Mouse (Mus musculus) embryonic facial prominence, embryonic 14.5 days (tissue): Measurements from ENCODE around the gene Slitrk5. TPM values are rescaled to one million over a fixed set of nuclear protein-coding genes. Genes with fewer than 3 reads are reported as not detected.

ENCODE experiments used
- ATAC-seq: fragments of 200-750 bp; cut with Nextera tagmentation; 2 replicates; pipeline ENCODE4 v1.8.0; 2017; ENCODE audit warnings: low read depth, moderate number of reproducible peaks, moderate TSS enrichment
- DNase-seq: peaks from one replicate; pipeline ENCODE4 v3.0.0-alpha.2; 2015; ENCODE audit warnings: low spot score
- H3K27ac ChIP-seq: fragments of 300-500 bp; sonication (generic); replicated peaks from 2 replicates; pipeline ENCODE4 v1.5.1; 2014; ENCODE audit warnings: low read depth, mild to moderate bottlenecking, low read length, moderate library complexity
- H3K27me3 ChIP-seq: fragments of 300-500 bp; sonication (generic); replicated peaks from 2 replicates; pipeline ENCODE4 v1.6.1; 2014; ENCODE audit warnings: low read length; ENCODE audit not compliant: control insufficient read depth, insufficient read depth
- H3K36me3 ChIP-seq: fragments of 300-500 bp; sonication (generic); 2 replicates; pipeline ENCODE4 v1.6.1; 2014; ENCODE audit warnings: low read length, mixed read lengths; ENCODE audit not compliant: control insufficient read depth, insufficient read depth
- H3K4me1 ChIP-seq: fragments of 300-500 bp; sonication (generic); 2 replicates; pipeline ENCODE4 v1.6.1; 2014; ENCODE audit warnings: antibody characterized with exemption, low read length; ENCODE audit not compliant: control insufficient read depth, insufficient read depth
- H3K4me2 ChIP-seq: fragments of 300-500 bp; sonication (generic); 2 replicates; pipeline ENCODE4 v1.6.1; 2014; ENCODE audit warnings: low read depth, mild to moderate bottlenecking, low read length, moderate library complexity, mixed read lengths
- H3K4me3 ChIP-seq: fragments of 300-500 bp; sonication (generic); 2 replicates; pipeline ENCODE4 v1.5.1; 2014; ENCODE audit warnings: low read depth, mild to moderate bottlenecking, low read length
- H3K9ac ChIP-seq: fragments of 300-500 bp; sonication (generic); 2 replicates; pipeline ENCODE4 v1.6.1; 2014; ENCODE audit warnings: low read depth, mild to moderate bottlenecking, low read length, moderate library complexity, mixed read lengths
- H3K9me3 ChIP-seq: fragments of 300-500 bp; sonication (generic); 2 replicates; pipeline ENCODE4 v1.6.1; 2016; ENCODE audit warnings: low read length; ENCODE audit not compliant: control insufficient read depth
- WGBS: fragments of 180-500 bp; shearing (Covaris S2); extraction: QIAGEN DNeasy Blood & Tissue Kit; methylation state at CpG from one replicate; pipeline ENCODE4 v1.1.7; 2014; 5-methylcytosine and 5-hydroxymethylcytosine counted together
- polyA plus RNA-seq: library from polyadenylated mRNA; unstranded; fragments of >200 nt; fragmentation: Nextera tagmentation; extraction: Ambion mirVana; gene quantifications from 2 replicates; pipeline ENCODE4 v1.2.1, GENCODE M21; 2014

Gene Slitrk5
- 3.7 and 5.0 TPM in 2 replicates for polyA plus RNA-seq

- WGBS: under 1% methylated on average over 19 of the region's 22 CpGs
- peak; percentile 84 for ATAC-seq
- H3K9ac ChIP-seq: peak within 1 kb of the TSS; percentile 74
- H3K9me3 ChIP-seq: no peaks in the 10 kb centered on the region
- DNase-seq: peak; percentile 91
- peak within 1 kb of the TSS; percentile 96 for H3K4me2 ChIP-seq
- H3K36me3 ChIP-seq: no peaks in the 10 kb centered on the region
- no peaks in the 10 kb centered on the region for H3K4me1 ChIP-seq
- peak within 1 kb of the TSS; percentile 54 for H3K4me3 ChIP-seq
- peak within 1 kb of the TSS; percentile 69 for H3K27ac ChIP-seq
- peaks cover 15% of the 10 kb centered on the region for H3K27me3 ChIP-seq
Measured at GRCm38 (mm10) chr14:111674664-111675147, at the start of gene Slitrk5. Gene Slitrk5, plus strand, starts transcription at chr14:111675097.

GRCm38 (mm10) chr14:111672942-111673341 lies 2.0 kb upstream of the Slitrk5 start:
- ATAC-seq: no peak
- 27% methylated on average over 1 of the region's 1 CpGs for WGBS
- H3K4me3 ChIP-seq: no peak overlapping the region

GRCm38 (mm10) chr14:111675211-111676165 lies 591 bp downstream of the Slitrk5 start:
- peak overlapping the region; percentile 54 for H3K4me3 ChIP-seq
- no peaks in the 10 kb centered on the region for H3K36me3 ChIP-seq
- H3K9me3 ChIP-seq: no peaks in the 10 kb centered on the region
- peak overlapping the region; percentile 69 for H3K27ac ChIP-seq
- peak overlapping the region; percentile 96 for H3K4me2 ChIP-seq
- under 1% methylated on average over 42 of the region's 94 CpGs for WGBS
- peak overlapping the region; percentile 74 for H3K9ac ChIP-seq
- DNase-seq (peak; percentile 50), ATAC-seq (peak; percentile 60)
- H3K4me1 ChIP-seq: no peaks in the 10 kb centered on the region
- peaks cover 23% of the 10 kb centered on the region for H3K27me3 ChIP-seq

More at GRCm38 (mm10) chr14:111672942-111673341, 2.0 kb upstream of the Slitrk5 start:
- peak; percentile 35 for DNase-seq
- Histone ChIP-seq H3K27ac (no peak overlapping the region), H3K9me3 (no peaks in the 10 kb centered on the region), H3K27me3 (peaks cover 7% of the 10 kb centered on the region; the same call in 1 of the 2 replicates), H3K9ac (no peak overlapping the region), H3K4me1 (no peaks in the 10 kb centered on the region), H3K4me2 (no peak overlapping the region), H3K36me3 (no peaks in the 10 kb centered on the region)

- H3K4me2 ChIP-seq: peak overlapping the region; percentile 96
- no peaks in the 10 kb centered on the region for H3K9me3 ChIP-seq
- no peaks in the 10 kb centered on the region for H3K36me3 ChIP-seq
- H3K27ac ChIP-seq: peak overlapping the region; percentile 69
- WGBS: under 1% methylated on average over 19 of the region's 19 CpGs
- peak overlapping the region; percentile 54 for H3K4me3 ChIP-seq
- DNase-seq: peak; percentile 59
- H3K4me1 ChIP-seq: no peaks in the 10 kb centered on the region
- ATAC-seq: peak; percentile 50
- H3K27me3 ChIP-seq: peaks cover 26% of the 10 kb centered on the region
- peak overlapping the region; percentile 74 for H3K9ac ChIP-seq
Measured at GRCm38 (mm10) chr14:111676166-111676581, 1.3 kb downstream of the Slitrk5 start.

- peak; percentile 11 for DNase-seq
- no peaks in the 10 kb centered on the region for H3K9me3 ChIP-seq
- no peaks in the 10 kb centered on the region for H3K36me3 ChIP-seq
- H3K4me1 ChIP-seq: no peaks in the 10 kb centered on the region
- peak overlapping the region; percentile 96 for H3K4me2 ChIP-seq
- peaks cover 26% of the 10 kb centered on the region for H3K27me3 ChIP-seq
- H3K27ac ChIP-seq: peak overlapping the region; percentile 69; the same call in 1 of the 2 replicates
- H3K4me3 ChIP-seq: peak overlapping the region; percentile 54
- no peak for ATAC-seq
- 1% methylated on average over 18 of the region's 18 CpGs for WGBS
- H3K9ac ChIP-seq: peak overlapping the region; percentile 74
Measured at GRCm38 (mm10) chr14:111676851-111677291, 2.0 kb downstream of the Slitrk5 start.

GRCm38 (mm10) chr14:111677361-111678070 lies 2.6 kb downstream of the Slitrk5 start:
- DNase-seq: no peak
- Histone ChIP-seq H3K4me1 (no peaks in the 10 kb centered on the region), H3K9ac (peak overlapping the region; percentile 74), H3K4me3 (peak overlapping the region; percentile 54), H3K9me3 (no peaks in the 10 kb centered on the region), H3K36me3 (no peaks in the 10 kb centered on the region), H3K27me3 (peaks cover 26% of the 10 kb centered on the region), H3K4me2 (peak overlapping the region; percentile 96), H3K27ac (no peak overlapping the region)
- WGBS: 4% methylated on average over 17 of the region's 17 CpGs
- no peak for ATAC-seq

- H3K27ac ChIP-seq: no peak overlapping the region
- 0 out of 2 replicates have a peak overlapping the region, but pooled peaks have one; percentile 96 for H3K4me2 ChIP-seq
- H3K9me3 ChIP-seq: no peaks in the 10 kb centered on the region
- no peaks in the 10 kb centered on the region for H3K36me3 ChIP-seq
- no peaks in the 10 kb centered on the region for H3K4me1 ChIP-seq
- WGBS: 72% methylated on average over 8 of the region's 8 CpGs
- no peak overlapping the region for H3K4me3 ChIP-seq
- no peak for DNase-seq
- peaks cover 26% of the 10 kb centered on the region for H3K27me3 ChIP-seq
- ATAC-seq: no peak
- H3K9ac ChIP-seq: no peak overlapping the region
Measured at GRCm38 (mm10) chr14:111680271-111680670, 5.4 kb downstream of the Slitrk5 start.

GRCm38 (mm10) chr14:111681092-111681708 lies 6.3 kb downstream of the Slitrk5 start:
- no peaks in the 10 kb centered on the region for H3K4me1 ChIP-seq
- peak overlapping the region; percentile 96 for H3K4me2 ChIP-seq
- no peaks in the 10 kb centered on the region for H3K36me3 ChIP-seq
- H3K27me3 ChIP-seq: peaks cover 26% of the 10 kb centered on the region
- no peak overlapping the region for H3K27ac ChIP-seq
- under 1% methylated on average over 33 of the region's 38 CpGs for WGBS
- DNase-seq (peak; percentile 51), ATAC-seq (peak; percentile 67)
- peak overlapping the region; percentile 60 for H3K4me3 ChIP-seq
- no peaks in the 10 kb centered on the region for H3K9me3 ChIP-seq
- H3K9ac ChIP-seq: peak overlapping the region; percentile 65
